26 mouse cellular contexts compared by ENCODE assay signal in genomic region chr16:94837881-94838280, GRCm38 (mm10).
DNase-seq lines count a peak whose midpoint lies in the region; ATAC-seq and TF ChIP-seq lines count a peak whose summit lies in the region.
"Had no signal": no experiment of that assay in that cellular context is flagged by ENCODE, and none has a peak within 500 bp of the region (broad histone marks: within the 10 kb centered on the region; RNA-seq: fewer than 3 reads in every experiment).

No protein-coding gene starts in this region.

- H3K27me3 ChIP-seq in kidney, postnatal 0 days (ENCODE audit: insufficient read depth, low read length): no peaks in the 10 kb centered on the region
- no peaks in the 10 kb centered on the region for H3K27me3 ChIP-seq in midbrain, embryonic 11.5 days (ENCODE audit: control insufficient read depth, insufficient read depth, low read length)
- H3K27me3 ChIP-seq in midbrain, embryonic 16.5 days (ENCODE audit: control insufficient read depth, insufficient read depth, low read depth, low read length): no peaks in the 10 kb centered on the region
- peaks cover 6% of the 10 kb centered on the region for H3K27me3 ChIP-seq in CH12.LX (replicated peaks)
- H3K27me3 ChIP-seq: embryonic facial prominence, embryonic 15.5 days; heart, embryonic 15.5 days; hindbrain, embryonic 15.5 days had no signal

- TF ChIP-seq EP300 in CH12.LX (IDR thresholded peaks at IDR 0.05; ENCODE audit: low read length): no peak

- H3K79me2 ChIP-seq in CH12.LX (replicated peaks; ENCODE audit: control insufficient read depth, extremely low read depth, insufficient read depth, poor library complexity, severe bottlenecking): no peaks in the 10 kb centered on the region

- no peak for ATAC-seq in kidney, postnatal 0 days (replicated peaks; ENCODE audit: low FRiP score, low read depth)
- no peak for ATAC-seq in midbrain, embryonic 11.5 days (ENCODE audit: low FRiP score)
- ATAC-seq in midbrain, embryonic 16.5 days: no peak
- ATAC-seq: activated CD4-positive, CD25-positive, alpha-beta regulatory T cell, adult 4 months; CD4-positive, CD25-positive, alpha-beta regulatory T cell, adult 4 months; forebrain, embryonic 14.5 days; Patski had no signal

- H3K4me1 ChIP-seq in kidney, postnatal 0 days (replicated peaks; ENCODE audit: insufficient read depth, low read length): no peaks in the 10 kb centered on the region
- no peaks in the 10 kb centered on the region for H3K4me1 ChIP-seq in midbrain, embryonic 11.5 days (ENCODE audit: control insufficient read depth, insufficient read depth, low read length)
- H3K4me1 ChIP-seq in midbrain, embryonic 16.5 days (ENCODE audit: control insufficient read depth, insufficient read depth, low read length): no peaks in the 10 kb centered on the region
- H3K4me1 ChIP-seq in CH12.LX (ENCODE audit: control insufficient read depth in 1 of 2, insufficient read depth in 2 of 2): peaks cover 0 to 8% of the 10 kb centered on the region in 2 experiments; a peak in 2 of 4 replicates
- H3K4me1 ChIP-seq: embryonic facial prominence, embryonic 15.5 days; hindbrain, embryonic 15.5 days had no signal

- H3K36me3 ChIP-seq in kidney, postnatal 0 days (ENCODE audit: insufficient read depth, low read length): no peaks in the 10 kb centered on the region
- H3K36me3 ChIP-seq in midbrain, embryonic 11.5 days (ENCODE audit: control insufficient read depth, insufficient read depth, low read length): no peaks in the 10 kb centered on the region
- H3K36me3 ChIP-seq in midbrain, embryonic 16.5 days (ENCODE audit: control insufficient read depth, insufficient read depth, low read length): no peaks in the 10 kb centered on the region
- H3K36me3 ChIP-seq in CH12.LX (replicated peaks in 1 of 2; ENCODE audit: control insufficient read depth in 1 of 2, insufficient read depth in 1 of 2, low read length in 1 of 2): no peaks in the 10 kb centered on the region
- H3K36me3 ChIP-seq: embryonic facial prominence, embryonic 15.5 days; forebrain, embryonic 10.5 days; heart, embryonic 15.5 days; hindbrain, embryonic 15.5 days had no signal

- TF ChIP-seq POLR2A in CH12.LX (IDR thresholded peaks at IDR 0.05; ENCODE audit: low read depth, low read length): no peak

- in situ Hi-C loops in CH12.LX (cut with MboI; ENCODE audit: low pct_ligation_motif_present, low pct_unique_long_range_greater_than_20kb, low sequenced_read_pairs): loop anchor here (10.0 kb wide), 1 partner anchor 157 kb away; the partner anchor contains the start of gene Kcnj6

- DNase-seq in kidney, postnatal 0 days (ENCODE audit: low spot score): peak; percentile 15
- DNase-seq in kidney, postnatal 14 days: no peak
- DNase-seq in midbrain, embryonic 11.5 days (ENCODE audit: low spot score, missing footprints): peak; percentile 28
- no peak for DNase-seq in CH12.LX (ENCODE audit: extremely low read depth)
- DNase-seq in brain, adult 2 months (ENCODE audit: low read depth, low spot score): peak; percentile 70
- DNase-seq in adrenal gland, postnatal 25 days: no peak
- DNase-seq: adrenal gland, postnatal 14 days; B cell, adult 2 months; cerebellum, adult 11 months; cerebellum, adult 8-10 months; cerebellum, postnatal 14 days; embryo, embryonic 11 days; gastrocnemius, adult 2 months; heart, adult 2 months; heart, postnatal 14 days had no signal

- dilution Hi-C loops in CH12.LX (cut with MboI; ENCODE audit: extremely low pct_ligation_motif_present, extremely low pct_unique_long_range_greater_than_20kb, low sequenced_read_pairs): no loop called here

- H3K4me2 ChIP-seq in kidney, postnatal 0 days (ENCODE audit: low read length): no peak overlapping the region
- H3K4me2 ChIP-seq in midbrain, embryonic 11.5 days: no peak overlapping the region
- no peak overlapping the region for H3K4me2 ChIP-seq in midbrain, embryonic 16.5 days (ENCODE audit: low read length)
- no peak overlapping the region for H3K4me2 ChIP-seq in CH12.LX (ENCODE audit: insufficient read depth, low read depth, poor library complexity, severe bottlenecking)
- H3K4me2 ChIP-seq: embryonic facial prominence, embryonic 15.5 days; heart, embryonic 11.5 days; heart, embryonic 15.5 days; hindbrain, embryonic 15.5 days had no signal

- no peak overlapping the region for H3K27ac ChIP-seq in kidney, postnatal 0 days
- H3K27ac ChIP-seq in midbrain, embryonic 11.5 days (ENCODE audit: low read depth, low read length): no peak overlapping the region
- no peak overlapping the region for H3K27ac ChIP-seq in midbrain, embryonic 16.5 days (ENCODE audit: low read length)
- H3K27ac ChIP-seq in CH12.LX (ENCODE audit: insufficient read depth, low read depth): no peak overlapping the region
- H3K27ac ChIP-seq: embryonic facial prominence, embryonic 15.5 days; forebrain, embryonic 10.5 days; gastrocnemius, adult 2 months; heart, adult 2 months; heart, embryonic 15.5 days; hindbrain, embryonic 15.5 days had no signal

- no peak overlapping the region for H3K4me3 ChIP-seq in kidney, postnatal 0 days (replicated peaks; ENCODE audit: low read depth, low read length)
- no peak overlapping the region for H3K4me3 ChIP-seq in midbrain, embryonic 11.5 days (ENCODE audit: low read depth, low read length)
- no peak overlapping the region for H3K4me3 ChIP-seq in midbrain, embryonic 16.5 days (ENCODE audit: low read depth, low read length)
- H3K4me3 ChIP-seq in CH12.LX (replicated peaks in 1 of 3; ENCODE audit: low read depth in 2 of 3, low read length in 2 of 3, poor library complexity in 1 of 3): no peak overlapping the region
- H3K4me3 ChIP-seq: embryonic facial prominence, embryonic 15.5 days; erythroblast, embryonic 14.5 days; forebrain, embryonic 10.5 days; gastrocnemius, adult 2 months; heart, adult 2 months; heart, embryonic 15.5 days; hindbrain, embryonic 15.5 days had no signal

- TF ChIP-seq CTCF in kidney, postnatal 0 days (IDR thresholded peaks at IDR 0.05; ENCODE audit: low read depth): no peak; the same call in 1 of the 2 replicates
- peak in 1 of 2 experiments; percentile 36; a peak in 2 of 4 replicates for TF ChIP-seq CTCF in CH12.LX (conservative IDR thresholded peaks at IDR 0.05 in 1 of 2, IDR thresholded peaks at IDR 0.05 in 1 of 2; ENCODE audit: low read depth in 2 of 2, low read length in 2 of 2)

- TF ChIP-seq RAD21 in CH12.LX (IDR thresholded peaks at IDR 0.05; ENCODE audit: low read depth, low read length): peak; percentile 22

- H3K9me3 ChIP-seq in kidney, postnatal 0 days (replicated peaks; ENCODE audit: low read length): no peaks in the 10 kb centered on the region
- H3K9me3 ChIP-seq in midbrain, embryonic 11.5 days (ENCODE audit: control insufficient read depth, low read length): no peaks in the 10 kb centered on the region
- H3K9me3 ChIP-seq in midbrain, embryonic 16.5 days (replicated peaks; ENCODE audit: control insufficient read depth, low read length, poor library complexity, severe bottlenecking): no peaks in the 10 kb centered on the region
- no peaks in the 10 kb centered on the region for H3K9me3 ChIP-seq in CH12.LX (replicated peaks; ENCODE audit: low read length)
- H3K9me3 ChIP-seq: embryonic facial prominence, embryonic 15.5 days; forebrain, embryonic 10.5 days; heart, embryonic 15.5 days; hindbrain, embryonic 15.5 days had no signal

- WGBS in kidney, postnatal 0 days: 72% methylated on average over 9 of the region's 9 CpGs
- 78% methylated on average over 9 of the region's 9 CpGs for WGBS in midbrain, embryonic 11.5 days
- WGBS in midbrain, embryonic 16.5 days: 79% methylated on average over 9 of the region's 9 CpGs

- no peak overlapping the region for H3K9ac ChIP-seq in kidney, postnatal 0 days (ENCODE audit: low read depth, low read length)
- H3K9ac ChIP-seq in midbrain, embryonic 11.5 days (ENCODE audit: low read length): no peak overlapping the region
- no peak overlapping the region for H3K9ac ChIP-seq in midbrain, embryonic 16.5 days (ENCODE audit: low read depth, low read length)
- H3K9ac ChIP-seq in CH12.LX (ENCODE audit: insufficient read depth, low read depth): no peak overlapping the region
- H3K9ac ChIP-seq: embryonic facial prominence, embryonic 15.5 days; heart, embryonic 15.5 days; hindbrain, embryonic 15.5 days had no signal

TF ChIP-seq in CH12.LX, 34 proteins besides CTCF, POLR2A, EP300 and RAD21:
- peak; percentile 41 for TF ChIP-seq USF1 (IDR thresholded peaks at IDR 0.05; ENCODE audit: low read depth, low read length)
- TF ChIP-seq USF2 (conservative IDR thresholded peaks at IDR 0.05; ENCODE audit: low read depth, low read length): peak; percentile 21; the same call in 1 of the 2 replicates
- no peak for TF ChIP-seq SMC3 (IDR thresholded peaks at IDR 0.05; ENCODE audit: low read depth, low read length)
- TF ChIP-seq MAX (IDR thresholded peaks at IDR 0.05; ENCODE audit: low read length): 0 out of 2 replicates have a peak, but pooled peaks have one; percentile 34
- no peak for TF ChIP-seq MYC (IDR thresholded peaks at IDR 0.05; ENCODE audit: low read depth, low read length)
TF ChIP-seq in CH12.LX: peak in this region for 3.

Comparison
In these comparisons a context has a peak if more than half of its experiments do, and no peak if none do; other contexts are left out.
1. DNase-seq: peak in kidney, postnatal 0 days (single experiment), midbrain, embryonic 11.5 days (single experiment) and brain, adult 2 months (single experiment); none in kidney, postnatal 14 days (single experiment), CH12.LX (single experiment) and adrenal gland, postnatal 25 days (single experiment).